Mouse (Mus musculus): ENCODE results near the gene Fzr1. TPM values are rescaled to one million over a fixed set of nuclear protein-coding genes. Genes with fewer than 3 reads are reported as not detected.

Gene Fzr1
- total RNA-seq, 2 experiments from 2014 or later: 70.1 to 72.0 TPM

DNA sequence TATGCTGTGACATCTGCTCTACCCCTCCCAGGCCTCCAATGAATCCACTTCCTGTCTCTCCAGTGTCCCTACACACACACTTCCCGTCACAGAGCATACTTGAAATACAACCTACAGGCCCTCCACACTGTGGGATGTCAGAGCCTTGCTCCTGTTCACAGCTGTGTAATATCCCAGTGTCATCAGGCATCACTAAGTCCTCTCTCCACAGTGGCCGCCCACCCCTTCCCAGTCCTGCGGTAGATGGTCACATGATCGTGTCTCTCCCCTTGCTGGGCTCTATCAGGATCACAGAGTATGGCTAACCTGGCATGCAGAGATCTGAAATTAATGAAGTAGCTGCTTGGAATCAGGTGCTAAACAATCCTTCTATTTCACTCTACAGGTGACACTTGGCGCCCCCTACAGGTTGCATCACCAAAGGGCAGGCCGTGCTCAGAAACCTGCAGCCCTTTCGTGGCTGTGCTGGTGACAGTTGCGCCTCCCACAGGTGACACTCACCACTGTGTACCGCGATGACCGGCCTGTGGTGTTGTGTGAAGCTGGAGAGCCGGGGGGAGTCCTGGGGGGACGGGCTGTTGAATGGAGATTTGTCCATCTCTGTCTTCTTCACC is 27.4 kb upstream of the Fzr1 start:
- Histone ChIP-seq H3K4me3 (no peak overlapping the region), H3K27ac (0 out of 2 replicates have a peak overlapping the region, but pooled peaks have one; percentile 96)
- DNase-seq (ENCODE audit: low spot score in 2 of 2): peak in 1 of 2 experiments; percentile 70
- TF ChIP-seq CTCF (conservative IDR thresholded peaks at IDR 0.05): peak; percentile 89

DNA sequence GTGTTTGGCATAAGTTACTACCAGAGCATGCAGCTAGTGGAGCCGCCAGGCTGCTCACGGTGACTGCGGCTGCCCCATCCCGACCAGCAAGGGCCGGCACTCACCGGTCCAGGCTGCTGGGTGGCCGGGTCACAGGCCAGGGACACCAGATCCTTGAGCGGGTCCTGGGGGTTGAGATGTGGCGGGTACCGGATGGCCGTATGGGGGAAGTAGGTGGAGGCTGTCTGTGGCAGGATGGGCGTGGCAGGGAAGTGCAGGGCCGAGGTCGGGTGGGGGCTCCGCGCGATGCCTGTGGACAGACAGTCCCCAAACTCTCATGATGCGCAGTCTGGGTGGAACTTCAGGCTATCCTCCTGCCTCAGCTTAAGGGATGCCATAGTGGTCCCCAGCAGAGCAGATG is 26.4 kb upstream of the Fzr1 start:
- no peak for DNase-seq (ENCODE audit: low spot score in 2 of 2)
- Histone ChIP-seq H3K27ac (no peak overlapping the region), H3K4me3 (no peak overlapping the region)
- TF ChIP-seq CTCF (conservative IDR thresholded peaks at IDR 0.05): no peak

DNA sequence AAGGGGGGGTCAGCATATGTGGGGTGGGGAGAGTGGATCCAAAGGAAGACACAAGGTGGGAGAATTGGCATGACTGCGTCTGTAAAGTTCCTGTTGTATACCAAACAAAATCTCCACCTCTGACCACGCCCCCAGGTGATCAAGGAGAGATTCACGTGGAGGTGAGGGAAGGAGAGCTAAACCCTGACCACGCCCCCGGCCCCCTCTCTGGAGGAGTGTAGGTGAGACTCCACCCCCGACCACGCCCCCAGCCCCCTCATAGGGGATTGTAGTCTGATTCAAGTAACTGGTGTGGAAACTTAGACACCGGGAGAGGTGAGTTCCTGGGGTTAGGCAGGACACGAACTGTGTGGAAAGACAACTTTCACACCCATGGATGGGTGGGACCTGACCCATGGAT is 25.8 kb upstream of the Fzr1 start:
- no peak for DNase-seq (ENCODE audit: low spot score in 2 of 2)
- no peak overlapping the region for H3K4me3 ChIP-seq
- 0 out of 2 replicates have a peak overlapping the region, but pooled peaks have one; percentile 86 for H3K27ac ChIP-seq
- TF ChIP-seq CTCF (conservative IDR thresholded peaks at IDR 0.05): no peak

DNA sequence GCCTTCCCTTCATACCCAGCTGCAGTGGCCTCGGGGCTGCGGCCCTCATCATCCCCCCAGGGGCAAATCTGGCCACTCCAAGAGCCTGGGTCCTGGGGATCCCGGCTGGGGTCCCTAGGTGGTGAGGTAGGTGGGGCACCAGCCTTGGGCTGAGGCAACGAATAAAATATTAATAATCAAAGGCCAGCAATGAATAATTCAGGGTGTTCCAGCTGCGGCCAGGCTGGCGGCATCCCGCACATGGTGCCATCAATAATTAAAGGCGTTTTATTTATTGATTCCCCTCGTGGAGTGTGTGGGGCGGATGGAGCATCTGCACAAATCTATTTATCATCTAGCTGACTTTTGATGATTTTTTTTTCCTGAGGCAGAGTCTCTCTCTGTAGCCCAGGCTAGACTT is 25.2 kb upstream of the Fzr1 start:
- peak overlapping the region; percentile 86 for H3K27ac ChIP-seq
- TF ChIP-seq CTCF (conservative IDR thresholded peaks at IDR 0.05): no peak
- H3K4me3 ChIP-seq: no peak overlapping the region
- DNase-seq (ENCODE audit: low spot score in 2 of 2): no peak

GRCm38 (mm10) chr10:81402227-81402765 is 24.0 kb upstream of the Fzr1 start:
- peak overlapping the region; percentile 86 for H3K27ac ChIP-seq
- TF ChIP-seq CTCF (conservative IDR thresholded peaks at IDR 0.05): no peak
- H3K4me3 ChIP-seq: no peak overlapping the region
- DNase-seq (ENCODE audit: low spot score in 2 of 2): no peak

DNA sequence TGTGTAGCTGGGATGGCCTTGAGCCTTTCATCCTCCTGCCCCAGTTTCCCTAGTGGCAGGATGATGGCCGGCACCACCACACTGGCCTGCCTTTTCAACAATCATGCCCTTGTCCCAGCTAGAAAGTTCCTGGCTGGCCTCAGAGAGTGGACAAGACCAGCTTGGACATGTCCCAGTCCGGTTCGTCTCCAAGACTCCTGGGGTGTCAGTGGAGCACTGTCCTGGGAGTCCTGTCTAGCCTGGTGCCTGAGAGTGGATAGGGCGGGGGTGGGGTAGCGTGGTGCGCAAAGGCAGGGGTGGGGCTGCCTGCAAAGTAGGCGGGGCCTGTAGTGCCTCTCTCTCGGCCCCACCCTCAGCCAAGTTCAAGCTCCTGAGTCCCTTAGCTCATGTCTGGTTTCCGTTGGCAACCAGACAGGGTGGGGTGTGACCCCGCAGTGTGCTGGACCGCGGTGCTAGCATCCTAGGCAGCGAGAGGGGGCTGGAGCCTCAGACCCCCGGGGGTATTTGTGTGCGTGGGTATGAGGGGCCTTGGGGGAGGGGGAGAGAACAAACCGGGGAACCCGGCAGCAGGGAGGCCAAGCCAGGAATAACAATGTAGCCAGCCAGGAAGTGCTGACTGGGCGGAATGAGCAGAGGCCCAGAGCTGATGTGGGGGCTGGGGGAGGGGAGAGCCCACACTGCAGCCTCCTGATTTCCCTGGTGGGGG is 23.4 kb upstream of the Fzr1 start:
- TF ChIP-seq CTCF (conservative IDR thresholded peaks at IDR 0.05): peak; percentile 49
- H3K4me3 ChIP-seq: no peak overlapping the region
- DNase-seq (ENCODE audit: low spot score in 2 of 2): peak in 1 of 2 experiments; percentile 60
- H3K27ac ChIP-seq: peak overlapping the region; percentile 86

DNA sequence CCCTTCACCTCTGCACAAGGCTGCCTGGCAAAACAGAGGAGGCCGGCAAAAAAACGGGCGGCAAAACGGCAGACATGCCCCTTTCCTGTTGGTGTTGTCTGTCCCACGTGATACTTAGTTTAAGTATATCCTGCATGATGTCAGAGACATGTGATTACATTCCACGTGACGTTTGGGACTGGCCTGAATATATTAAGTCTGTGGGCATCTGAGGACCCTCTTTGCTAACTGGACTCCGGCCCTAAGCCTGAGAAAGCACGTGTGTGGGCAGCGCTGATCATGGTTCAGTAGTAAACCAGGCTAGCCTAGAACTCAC is 22.8 kb upstream of the Fzr1 start:
- DNase-seq (ENCODE audit: low spot score in 2 of 2): no peak
- no peak overlapping the region for H3K4me3 ChIP-seq
- peak overlapping the region; percentile 86 for H3K27ac ChIP-seq

DNA sequence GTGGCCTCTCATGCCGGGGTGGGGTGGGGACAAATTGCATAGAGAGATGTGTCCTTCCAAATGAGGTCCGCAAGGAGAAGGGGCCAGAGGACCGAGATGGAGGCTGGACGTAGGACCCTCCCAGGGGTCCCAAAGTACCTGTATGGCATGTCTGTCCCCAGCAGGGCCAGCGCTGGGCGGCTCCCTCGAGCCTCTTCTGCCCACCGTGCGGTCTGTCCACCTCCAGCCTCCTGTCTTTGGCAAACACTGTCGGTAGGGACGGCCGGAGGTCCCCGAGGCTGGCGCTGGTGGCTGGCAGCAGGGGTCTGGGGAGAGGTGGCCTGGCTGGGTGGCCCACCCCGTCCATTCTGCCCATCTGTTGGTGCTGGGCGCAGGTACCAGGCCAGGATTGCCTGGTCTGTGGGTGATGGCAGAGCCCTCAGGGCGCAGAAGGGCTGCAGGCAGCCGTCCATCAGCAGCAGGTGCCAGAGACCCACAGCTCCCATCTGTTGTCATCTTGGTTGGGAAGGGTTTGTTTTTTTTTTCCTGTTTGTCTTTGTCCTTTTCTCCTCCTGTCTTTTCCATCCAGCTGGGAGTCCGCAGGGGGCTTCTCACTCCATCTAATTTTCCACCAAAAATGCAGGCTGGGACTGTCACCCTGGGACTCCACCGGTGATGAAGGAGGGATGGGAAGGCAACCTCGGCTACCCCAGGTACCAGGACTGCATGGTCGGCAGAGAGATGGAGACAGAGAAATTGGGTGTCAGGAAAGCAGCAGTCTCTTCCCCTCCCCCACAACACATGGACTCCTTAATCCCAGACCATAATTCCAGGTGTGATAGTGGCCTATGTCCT is 22.3 kb upstream of the Fzr1 start:
- no peak for DNase-seq (ENCODE audit: low spot score in 2 of 2)
- Histone ChIP-seq H3K4me3 (peak overlapping the region; percentile 1; the same call in 1 of the 2 replicates), H3K27ac (peak overlapping the region; percentile 86)
- TF ChIP-seq CTCF (conservative IDR thresholded peaks at IDR 0.05): no peak

More for the DNA sequence above, 22.8 kb upstream of the Fzr1 start:
- TF ChIP-seq CTCF (conservative IDR thresholded peaks at IDR 0.05): no peak

- H3K4me3 ChIP-seq: no peak overlapping the region; the same call in 1 of the 2 replicates
- H3K27ac ChIP-seq: no peak overlapping the region; the same call in 1 of the 2 replicates
- TF ChIP-seq CTCF (conservative IDR thresholded peaks at IDR 0.05): no peak
- no peak for DNase-seq (ENCODE audit: low spot score in 2 of 2)
Observed at GRCm38 (mm10) chr10:81399798-81400308, 21.5 kb upstream of the Fzr1 start.

DNA sequence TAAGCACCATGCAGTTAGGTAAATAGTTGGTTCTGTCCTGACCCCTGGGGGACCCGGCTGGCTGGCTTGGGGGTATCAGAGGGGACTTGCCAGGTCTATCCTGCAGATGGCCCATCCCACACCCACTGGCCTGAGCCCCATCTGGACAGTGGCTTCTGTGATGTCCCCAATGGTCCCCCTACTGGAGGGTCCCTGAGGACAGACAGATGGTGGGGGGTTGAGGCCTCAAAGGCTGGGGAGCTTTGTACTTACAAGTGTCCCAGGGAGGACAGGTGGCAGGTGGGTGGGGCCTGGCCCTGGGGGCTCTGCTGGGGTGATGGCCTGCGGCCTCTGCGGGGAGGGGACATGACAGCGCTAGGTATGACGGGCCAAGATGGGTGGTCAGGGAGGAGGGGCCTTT is 21.0 kb upstream of the Fzr1 start:
- H3K4me3 ChIP-seq: no peak overlapping the region
- no peak for TF ChIP-seq CTCF (conservative IDR thresholded peaks at IDR 0.05)
- no peak overlapping the region for H3K27ac ChIP-seq
- DNase-seq (ENCODE audit: low spot score in 2 of 2): no peak

GRCm38 (mm10) chr10:81396749-81397148 is 18.4 kb upstream of the Fzr1 start:
- DNase-seq (ENCODE audit: low spot score in 2 of 2): no peak
- H3K4me3 ChIP-seq: no peak overlapping the region
- no peak overlapping the region; the same call in 1 of the 2 replicates for H3K27ac ChIP-seq
- TF ChIP-seq CTCF (conservative IDR thresholded peaks at IDR 0.05): no peak

GRCm38 (mm10) chr10:81395865-81396264 is 17.5 kb upstream of the Fzr1 start:
- no peak for DNase-seq (ENCODE audit: low spot score in 2 of 2)
- peak overlapping the region; percentile 14; the same call in 1 of the 2 replicates for H3K27ac ChIP-seq

DNA sequence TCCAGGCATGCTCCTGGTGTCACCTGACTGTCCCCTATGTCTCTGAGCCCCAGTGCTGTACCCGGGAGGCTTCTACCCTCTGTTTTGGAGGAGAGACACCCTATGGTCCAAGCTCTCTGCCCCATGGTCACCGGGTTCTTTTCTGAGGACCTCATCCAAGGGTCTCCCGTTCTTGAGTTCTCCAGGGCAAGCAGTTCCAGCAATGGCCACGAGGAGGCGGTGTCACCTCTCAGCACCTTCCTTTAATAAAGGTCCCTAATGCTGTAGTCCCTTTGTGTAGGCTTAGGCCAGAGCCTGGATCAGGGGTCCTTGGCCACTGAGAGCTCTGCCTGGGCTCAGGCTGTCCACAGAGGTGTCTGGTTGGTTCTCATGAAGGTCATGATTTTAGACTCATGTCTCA is 16.8 kb upstream of the Fzr1 start:
- TF ChIP-seq CTCF (conservative IDR thresholded peaks at IDR 0.05): peak; percentile 95
- no peak overlapping the region for H3K4me3 ChIP-seq
- peak in 1 of 2 experiments; percentile 72 for DNase-seq (ENCODE audit: low spot score in 2 of 2)
- H3K27ac ChIP-seq: no peak overlapping the region

More at GRCm38 (mm10) chr10:81395865-81396264, 17.5 kb upstream of the Fzr1 start:
- no peak for TF ChIP-seq CTCF (conservative IDR thresholded peaks at IDR 0.05)
- H3K4me3 ChIP-seq: no peak overlapping the region

Measured in layer of hippocampus, adult 2 months (tissue).